ENCODE assay signal across 20 mouse cellular contexts in the genomic region with DNA sequence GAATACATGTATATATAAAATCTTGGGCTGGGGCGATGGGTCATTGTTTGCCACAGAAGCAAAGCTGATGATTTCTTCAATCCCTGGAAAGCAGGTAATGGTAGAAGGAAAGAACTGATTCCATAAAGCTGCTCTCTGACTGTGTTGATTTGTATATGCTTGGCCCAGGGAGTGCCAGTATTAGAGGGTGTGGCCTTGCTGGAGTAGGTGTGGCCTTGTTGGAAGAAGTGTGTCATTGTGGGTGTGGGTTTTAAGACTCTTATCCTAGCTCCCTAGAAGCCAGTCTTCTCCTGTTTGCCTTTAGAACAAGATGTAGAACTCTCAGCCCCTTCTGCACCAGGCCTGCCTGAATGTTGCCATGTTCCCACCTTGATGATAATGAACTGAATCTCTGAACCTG.
"Had no signal": no experiment of that assay in that cellular context is flagged by ENCODE, and none has a peak within 500 bp of the region (broad histone marks: within the 10 kb centered on the region; RNA-seq: fewer than 3 reads in every experiment).

No protein-coding gene starts in this region.

- H3K4me2 ChIP-seq: kidney, embryonic 15.5 days; lung, embryonic 15.5 days; midbrain, embryonic 11.5 days; neural tube, embryonic 12.5 days; neural tube, embryonic 15.5 days had no signal

- H3K36me3 ChIP-seq: kidney, embryonic 15.5 days; lung, embryonic 15.5 days; neural tube, embryonic 12.5 days; neural tube, embryonic 15.5 days had no signal

- H3K27me3 ChIP-seq: kidney, embryonic 15.5 days; lung, embryonic 15.5 days; megakaryocyte, embryonic 14.5 days; neural tube, embryonic 12.5 days; neural tube, embryonic 15.5 days had no signal

- H3K9me3 ChIP-seq: kidney, embryonic 15.5 days; lung, embryonic 15.5 days; megakaryocyte, embryonic 14.5 days; neural tube, embryonic 12.5 days; neural tube, embryonic 15.5 days had no signal

- DNase-seq: kidney, adult 11 months; kidney, adult 8-10 months; kidney, postnatal 10 days; kidney, postnatal 36 days; layer of hippocampus, postnatal 36 days; lung, adult 18-20 months; lung, postnatal 10 days; lung, postnatal 36 days; midbrain, embryonic 14.5 days; thymus, adult 2 months; thymus, postnatal 14 days; thymus, postnatal 4 days had no signal

- H3K9ac ChIP-seq: kidney, embryonic 15.5 days; liver, embryonic 14.5 days; lung, embryonic 15.5 days; neural tube, embryonic 12.5 days; neural tube, embryonic 15.5 days had no signal

- H3K4me1 ChIP-seq: kidney, embryonic 15.5 days; neural tube, embryonic 12.5 days; neural tube, embryonic 15.5 days had no signal

- H3K27ac ChIP-seq: kidney, embryonic 15.5 days; left cerebral cortex, adult 2 months; liver, embryonic 14.5 days; lung, embryonic 15.5 days; neural tube, embryonic 12.5 days; neural tube, embryonic 15.5 days had no signal

- H3K4me3 ChIP-seq: kidney, embryonic 15.5 days; left cerebral cortex, adult 2 months; lung, embryonic 15.5 days; megakaryocyte, embryonic 14.5 days; neural tube, embryonic 12.5 days; neural tube, embryonic 15.5 days had no signal
